8 mouse cellular contexts compared by ENCODE assay signal in the genomic region with DNA sequence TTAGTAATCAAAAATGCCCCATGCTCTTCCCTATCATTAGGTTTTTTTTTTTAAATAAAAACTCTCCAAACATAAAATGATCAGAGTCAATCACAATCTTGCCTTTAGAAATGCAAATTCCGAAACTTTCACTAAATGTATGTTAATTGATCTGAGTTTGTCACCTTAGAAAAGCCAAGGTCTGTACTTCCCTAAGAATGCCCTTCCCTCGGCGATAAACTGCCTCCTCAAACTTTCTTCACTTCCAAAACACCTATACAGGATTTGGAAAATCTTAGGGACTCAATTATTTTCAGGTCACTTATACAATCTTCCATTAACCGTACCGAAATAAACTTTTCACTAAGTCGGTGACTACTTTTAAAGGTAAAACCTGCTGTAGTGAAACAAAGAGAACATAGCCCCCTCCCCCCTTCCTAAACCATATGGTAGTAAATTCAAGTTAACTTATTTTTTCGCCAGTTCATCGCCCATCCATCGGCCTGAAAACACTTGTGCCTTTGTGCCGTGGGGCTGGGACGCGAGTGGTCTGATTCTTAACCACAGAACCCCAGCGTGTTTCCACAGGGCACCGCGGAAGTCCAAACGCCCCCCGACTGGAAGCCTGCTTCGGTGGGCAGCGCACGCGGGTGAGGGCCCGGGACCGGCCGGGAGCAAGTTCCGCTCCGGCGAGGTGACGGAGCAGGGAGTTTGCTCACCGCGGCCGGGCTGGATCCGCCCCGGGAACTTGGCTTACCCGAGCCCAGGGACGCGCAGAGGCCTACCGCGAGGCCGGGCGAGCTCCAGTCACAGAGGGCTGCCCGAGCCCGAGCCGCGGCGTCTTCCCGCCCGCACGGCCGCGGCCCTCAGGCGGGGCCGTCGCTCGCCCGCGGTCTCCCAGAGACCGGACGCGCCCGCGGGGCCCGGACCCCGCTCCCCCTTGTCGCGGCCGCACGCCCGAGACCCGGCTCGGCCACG. TPM values are rescaled to one million over a fixed set of nuclear protein-coding genes. Genes with fewer than 3 reads are reported as not detected.
A peak's percentile ranks its signal among the peaks of the same experiment; 100 is the strongest.
DNase-seq lines count a peak whose midpoint lies in the region; ATAC-seq and TF ChIP-seq lines count a peak whose summit lies in the region.

No protein-coding gene starts in this region.

- H3K36me3 ChIP-seq in forebrain, postnatal 0 days (ENCODE audit: insufficient read depth), result no peaks in the 10 kb centered on the region
- H3K36me3 ChIP-seq in hindbrain, embryonic 11.5 days (ENCODE audit: control insufficient read depth, insufficient read depth, low read length), result no peaks in the 10 kb centered on the region
- no peaks in the 10 kb centered on the region for H3K36me3 ChIP-seq in macrophage (ENCODE audit: inconsistent target)

- no peak for TF ChIP-seq POLR2A in cerebellum, adult 2 months (IDR thresholded peaks at IDR 0.05; ENCODE audit: borderline replicate concordance, insufficient read depth, low read length)

- peak; percentile 67 for DNase-seq in MN1 (ENCODE audit: low spot score)
- DNase-seq in cerebellum, adult 2 months, result peak; percentile 66 to 73
- DNase-seq in forebrain, postnatal 0 days, result peak; percentile 65
- peak; percentile 77 for DNase-seq in hindbrain, embryonic 11.5 days (ENCODE audit: low spot score)
- DNase-seq in layer of hippocampus, postnatal 36 days, result peak; percentile 48 to 64
- peak; percentile 52 for DNase-seq in right cerebral cortex, adult 18-20 months
- peak; percentile 63 for DNase-seq in urinary bladder, adult 2 months (ENCODE audit: low spot score)

- peak; percentile 67 for ATAC-seq in forebrain, postnatal 0 days
- peak; percentile 62 for ATAC-seq in hindbrain, embryonic 11.5 days (ENCODE audit: low FRiP score)

- H3K4me3 ChIP-seq in cerebellum, adult 2 months (replicated peaks; ENCODE audit: insufficient read depth, low read depth, low read length), result peak overlapping the region; percentile 79
- H3K4me3 ChIP-seq in forebrain, postnatal 0 days (ENCODE audit: low read depth, low read length), result peak overlapping the region; percentile 92
- H3K4me3 ChIP-seq in hindbrain, embryonic 11.5 days (ENCODE audit: low read depth, low read length), result peak overlapping the region; percentile 95
- H3K4me3 ChIP-seq in macrophage (ENCODE audit: inconsistent target), result peak overlapping the region; percentile 58

- WGBS in cerebellum, adult 2 months, result 1% methylated on average over 71 of the region's 71 CpGs
- WGBS in forebrain, postnatal 0 days, result 1% methylated on average over 62 of the region's 71 CpGs
- under 1% methylated on average over 52 of the region's 71 CpGs for WGBS in hindbrain, embryonic 11.5 days
- 1% methylated on average over 70 of the region's 71 CpGs for WGBS in macrophage (ENCODE audit: missing documents)

- H3K4me1 ChIP-seq in cerebellum, adult 2 months (ENCODE audit: control insufficient read depth, insufficient read depth, low read length), result peaks cover 3% of the 10 kb centered on the region
- peaks cover 9% of the 10 kb centered on the region; the same call in 1 of the 2 replicates for H3K4me1 ChIP-seq in forebrain, postnatal 0 days (ENCODE audit: insufficient read depth)
- H3K4me1 ChIP-seq in hindbrain, embryonic 11.5 days (replicated peaks; ENCODE audit: control insufficient read depth, insufficient read depth, low read length), result no peaks in the 10 kb centered on the region

- H3K27ac ChIP-seq in cerebellum, adult 2 months (ENCODE audit: insufficient read depth, low read length), result peak overlapping the region; percentile 73; the same call in 1 of the 2 replicates
- peak overlapping the region; percentile 97 for H3K27ac ChIP-seq in forebrain, postnatal 0 days (ENCODE audit: low read depth, low read length)
- H3K27ac ChIP-seq in hindbrain, embryonic 11.5 days (ENCODE audit: low read depth, low read length), result peak overlapping the region; percentile 99
- no peak overlapping the region for H3K27ac ChIP-seq in macrophage

- peak overlapping the region; percentile 62 for H3K4me2 ChIP-seq in forebrain, postnatal 0 days (ENCODE audit: low read depth)
- peak overlapping the region; percentile 74 for H3K4me2 ChIP-seq in hindbrain, embryonic 11.5 days (replicated peaks; ENCODE audit: low read depth, low read length)

- no peaks in the 10 kb centered on the region for H3K9me3 ChIP-seq in forebrain, postnatal 0 days (ENCODE audit: low read length)
- H3K9me3 ChIP-seq in hindbrain, embryonic 11.5 days (ENCODE audit: control insufficient read depth, low read length), result no peaks in the 10 kb centered on the region

- peaks cover 52% of the 10 kb centered on the region for H3K79me2 ChIP-seq in macrophage (ENCODE audit: inconsistent target)

- TF ChIP-seq CTCF in cerebellum, adult 2 months (IDR thresholded peaks at IDR 0.05; ENCODE audit: borderline replicate concordance, insufficient read depth, low read depth, low read length), result no peak
- TF ChIP-seq CTCF in forebrain, postnatal 0 days (IDR thresholded peaks at IDR 0.05; ENCODE audit: low read depth), result no peak

- no peaks in the 10 kb centered on the region for H3K27me3 ChIP-seq in cerebellum, adult 2 months (ENCODE audit: control insufficient read depth, insufficient read depth, low read length)
- no peaks in the 10 kb centered on the region for H3K27me3 ChIP-seq in forebrain, postnatal 0 days (ENCODE audit: insufficient read depth, low read length)
- H3K27me3 ChIP-seq in hindbrain, embryonic 11.5 days (ENCODE audit: control insufficient read depth, insufficient read depth, low read length), result no peaks in the 10 kb centered on the region

- peak overlapping the region; percentile 97 for H3K9ac ChIP-seq in forebrain, postnatal 0 days
- H3K9ac ChIP-seq in hindbrain, embryonic 11.5 days (ENCODE audit: low read depth, low read length), result peak overlapping the region; percentile 96

RNA-seq across cellular contexts. Expression of a gene that starts 1.3 kb away (rescaled TPM):
- polyA plus RNA-seq in cerebellum, adult 2 months (2012; rRNA removed), result 86.1 and 110 TPM in 2 replicates
- total RNA-seq in forebrain, postnatal 0 days (2014; rRNA removed), result 80.5 and 87.7 TPM in 2 replicates
- 46.4 and 50.1 TPM in 2 replicates for polyA plus RNA-seq in forebrain, postnatal 0 days (2015; fragmentation: Nextera tagmentation; extraction: Ambion mirVana)
- polyA plus RNA-seq in hindbrain, embryonic 11.5 days (2014; fragmentation: Nextera tagmentation; extraction: Ambion mirVana), result 35.3 and 45.9 TPM in 2 replicates
- total RNA-seq in layer of hippocampus, postnatal 36 days (2021), result 10 to 100 TPM; 62.3 to 64.6 TPM
- 100 to 1,000 TPM in 2 of 26 experiments, 10 to 100 TPM in 24; 45.9 to 114 (median 67.6) TPM for total RNA-seq in macrophage (2018; cell fraction: chromatin; rRNA removed)
- total RNA-seq in macrophage (2018; cell fraction: cytosol; rRNA removed), result 10 to 100 TPM; 46.6 to 90.4 (median 62.1) TPM
- total RNA-seq in macrophage (2018; cell fraction: nucleus; rRNA removed), result 10 to 100 TPM; 40.7 to 79.7 (median 64.2) TPM
- polyA plus RNA-seq in macrophage (2018), result 43.9 to 55.0 TPM (median 51.8 TPM) in 3 replicates
- polyA plus RNA-seq in urinary bladder, adult 2 months (2012; rRNA removed), result 69.2 and 75.1 TPM in 2 replicates
